Mouse (Mus musculus) layer of hippocampus, adult 9-10 months (tissue): ENCODE results near the gene Hopx.

Experiments used
- DNase-seq: peaks from one replicate; pipeline ENCODE4 v3.0.0; 2022; ENCODE audit warnings: low spot score

Gene Hopx

GRCm38 (mm10) chr5:77132457-77133135 lies 17.7 kb upstream of the Hopx start:
- DNase-seq = no peak

GRCm38 (mm10) chr5:77131879-77132278 lies 17.0 kb upstream of the Hopx start:
- no peak for DNase-seq

- no peak for DNase-seq
These were observed 15.5 kb upstream of the Hopx start for GRCm38 (mm10) chr5:77130310-77131020.

- no peak for DNase-seq
These were observed 15.0 kb upstream of the Hopx start for GRCm38 (mm10) chr5:77129907-77130306.

- DNase-seq = no peak
These were observed 13.9 kb upstream of the Hopx start for GRCm38 (mm10) chr5:77128854-77129253.

GRCm38 (mm10) chr5:77126415-77126968 lies 11.6 kb upstream of the Hopx start:
- no peak for DNase-seq

- DNase-seq = no peak
These were observed 9.9 kb upstream of the Hopx start for GRCm38 (mm10) chr5:77124817-77125283.

GRCm38 (mm10) chr5:77124165-77124564 lies 9.2 kb upstream of the Hopx start:
- DNase-seq = no peak

- DNase-seq = no peak
These were observed 8.7 kb upstream of the Hopx start for GRCm38 (mm10) chr5:77123597-77123996.

GRCm38 (mm10) chr5:77122254-77123192 lies 7.6 kb upstream of the Hopx start:
- peak; percentile 29 for DNase-seq

GRCm38 (mm10) chr5:77120701-77121100 lies 5.8 kb upstream of the Hopx start:
- no peak for DNase-seq

- no peak for DNase-seq
These were observed 4.8 kb upstream of the Hopx start for GRCm38 (mm10) chr5:77119475-77120422.

GRCm38 (mm10) chr5:77115732-77116131 lies 811 bp upstream of the Hopx start:
- no peak for DNase-seq

- DNase-seq = no peak
These were observed 1.1 kb downstream of the Hopx start for GRCm38 (mm10) chr5:77113773-77114172.

GRCm38 (mm10) chr5:77112066-77112465 lies 2.9 kb downstream of the Hopx start:
- DNase-seq = no peak

GRCm38 (mm10) chr5:77109814-77110213 lies 5.1 kb downstream of the Hopx start:
- DNase-seq = no peak

GRCm38 (mm10) chr5:77108806-77109205 lies 6.1 kb downstream of the Hopx start:
- DNase-seq = no peak

GRCm38 (mm10) chr5:77107146-77107822 lies 7.6 kb downstream of the Hopx start:
- no peak for DNase-seq

GRCm38 (mm10) chr5:77102522-77103365 lies 12.2 kb downstream of the Hopx start:
- DNase-seq = no peak
